Mouse (Mus musculus): ENCODE measurements around the gene Gm11627.

The Gm11627 gene

DNA sequence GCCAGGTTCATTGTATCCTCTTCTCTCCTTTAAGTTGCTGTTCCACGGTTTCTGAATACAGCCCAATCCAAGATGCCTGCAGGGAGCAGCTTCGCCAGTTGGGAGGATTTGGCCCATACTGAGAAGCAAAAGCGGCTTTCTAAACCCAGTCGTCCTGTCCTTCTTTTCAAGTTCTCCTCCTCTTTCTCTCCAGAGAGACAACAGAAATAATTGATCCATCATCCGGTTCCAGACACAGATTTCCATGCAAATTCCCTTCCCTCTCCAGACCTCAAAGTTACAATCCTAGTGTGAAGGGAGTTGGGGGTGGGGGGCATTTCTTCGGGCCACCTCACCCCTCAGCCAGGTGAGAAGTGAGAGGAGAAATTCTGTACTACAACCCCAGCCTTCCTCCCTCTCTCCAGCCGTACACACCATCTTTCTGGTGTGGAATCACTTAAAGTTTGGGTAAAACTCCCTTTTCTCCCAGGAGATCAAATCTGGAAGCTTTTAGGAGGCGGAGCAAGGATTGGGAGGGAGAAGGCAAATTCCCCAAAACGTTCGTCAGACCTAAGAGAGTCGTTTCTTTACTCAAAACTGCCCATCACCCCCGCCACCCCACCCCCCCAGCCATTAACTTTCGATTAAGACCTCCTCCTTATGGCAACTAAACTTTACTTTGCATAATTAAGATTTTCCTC lies 23.7 kb upstream of the Gm11627 start:
- in situ Hi-C loops (cut with MboI, MseI): no loop called here

DNA sequence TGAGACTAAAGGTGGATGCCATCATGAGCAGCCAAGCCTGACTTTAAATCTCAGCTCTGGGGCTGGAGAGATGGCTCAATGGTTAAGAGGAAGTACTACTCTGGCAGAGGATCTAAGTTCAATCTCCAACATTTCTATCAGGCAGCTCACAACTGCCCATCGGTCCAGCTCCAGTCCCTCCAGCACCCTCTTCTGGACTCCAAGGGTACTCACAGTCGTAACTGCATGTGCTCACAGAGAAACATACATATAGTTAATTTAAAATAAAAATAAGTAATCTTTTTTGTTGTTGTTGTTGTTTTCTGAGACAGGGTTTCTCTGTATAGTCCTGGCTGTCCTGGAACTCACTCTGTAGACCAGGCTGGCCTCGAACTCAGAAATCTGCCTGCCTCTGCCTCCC lies 20.7 kb upstream of the Gm11627 start:
- in situ Hi-C loops (cut with MboI, MseI): no loop called here

DNA sequence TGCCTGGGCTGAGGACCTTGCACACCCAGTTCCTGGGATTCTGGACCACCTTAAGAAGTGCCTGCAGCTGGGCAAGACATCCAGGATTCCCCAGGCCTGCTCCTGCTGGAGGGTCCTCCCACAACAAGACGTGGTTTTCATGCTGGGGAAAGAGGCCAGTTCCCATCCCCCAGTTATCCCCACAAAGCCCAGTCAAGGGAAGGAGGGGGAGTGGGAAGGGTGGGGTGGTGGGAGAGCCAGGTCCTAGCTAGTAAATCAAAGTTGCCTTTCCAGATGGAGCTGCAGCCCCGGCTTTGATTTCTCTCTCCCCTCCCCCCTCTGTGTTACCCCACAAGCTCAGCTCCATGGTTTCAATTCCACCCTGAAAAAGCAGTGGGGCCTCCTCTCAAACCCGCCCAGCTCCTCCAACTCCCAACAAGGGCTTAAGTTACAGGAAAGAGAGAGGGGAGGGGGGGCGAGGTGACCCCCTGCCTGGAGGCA lies 16.1 kb upstream of the Gm11627 start:
- in situ Hi-C loops (cut with MboI, MseI): no loop called here

DNA sequence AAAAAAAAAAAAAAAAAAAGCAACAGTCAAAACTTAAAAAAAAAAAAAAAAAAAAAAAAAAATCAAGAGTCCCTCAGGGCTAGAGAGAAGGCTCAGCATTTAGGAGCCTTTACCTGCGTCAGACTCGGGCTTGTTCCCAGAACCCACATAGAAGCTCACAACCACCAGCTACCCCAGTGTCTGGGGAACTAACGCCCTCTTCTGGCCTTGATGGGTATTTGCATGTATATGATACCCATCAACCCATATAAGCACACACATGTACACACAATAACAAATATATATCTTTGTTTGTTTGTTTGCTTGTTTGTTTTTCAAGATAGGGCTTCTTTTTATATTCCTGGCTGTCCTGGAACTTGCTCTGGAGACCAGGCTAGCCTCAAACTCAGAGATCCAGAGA lies 8.3 kb upstream of the Gm11627 start:
- in situ Hi-C loops (cut with MboI, MseI): no loop called here

DNA sequence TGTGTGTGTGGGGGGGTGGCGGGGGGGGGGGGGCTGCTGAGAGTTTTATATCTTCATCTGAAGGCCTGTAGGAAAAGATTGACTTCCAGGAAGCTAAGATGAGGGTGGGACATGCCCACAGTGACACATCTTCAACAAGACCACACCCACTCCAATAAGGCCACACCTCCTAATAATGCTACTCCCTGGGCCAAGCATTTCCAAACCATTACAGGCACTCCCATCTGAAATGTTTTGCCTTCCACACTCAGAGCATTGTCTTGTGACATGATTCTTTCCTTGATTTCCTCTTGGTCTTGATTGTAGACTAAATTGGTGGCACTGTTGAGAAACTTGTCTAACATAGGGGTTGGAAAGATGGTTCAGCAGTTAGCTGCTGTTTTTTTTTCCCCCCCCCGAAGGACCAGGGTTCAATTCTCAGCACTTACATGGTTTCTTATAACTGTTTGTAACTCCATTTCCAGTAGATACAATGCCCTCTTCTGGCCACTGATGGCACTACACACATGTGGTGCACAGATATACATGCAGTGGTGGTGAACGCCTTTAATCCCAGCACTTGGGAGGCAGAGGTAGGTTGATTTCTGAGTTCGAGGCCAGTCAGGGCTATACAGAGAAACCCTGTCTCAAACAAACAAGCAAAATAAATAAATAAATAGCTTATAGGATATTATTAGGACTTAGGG lies 7.3 kb upstream of the Gm11627 start:
- in situ Hi-C loops (cut with MboI, MseI): no loop called here

DNA sequence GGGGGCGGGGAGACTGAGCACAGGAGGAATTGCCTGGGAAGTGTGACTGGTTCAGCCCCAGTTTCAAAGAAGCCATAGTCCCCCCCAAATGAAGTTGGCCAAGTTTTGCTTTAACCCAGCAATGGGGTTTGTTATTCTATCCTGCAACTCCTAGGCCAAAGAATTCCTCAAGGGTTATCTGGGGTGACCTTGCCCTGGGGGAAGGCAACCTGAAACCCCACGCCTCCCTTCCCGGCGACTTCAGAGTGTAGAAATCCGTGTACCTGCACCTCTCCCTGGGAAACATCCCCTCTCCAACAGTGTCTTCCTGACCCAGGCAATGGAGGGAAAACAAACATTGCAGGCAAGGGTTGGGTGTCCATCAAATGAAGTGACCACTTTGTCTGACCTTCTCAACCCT lies 3.5 kb upstream of the Gm11627 start:
- in situ Hi-C loops (cut with MboI, MseI): no loop called here

DNA sequence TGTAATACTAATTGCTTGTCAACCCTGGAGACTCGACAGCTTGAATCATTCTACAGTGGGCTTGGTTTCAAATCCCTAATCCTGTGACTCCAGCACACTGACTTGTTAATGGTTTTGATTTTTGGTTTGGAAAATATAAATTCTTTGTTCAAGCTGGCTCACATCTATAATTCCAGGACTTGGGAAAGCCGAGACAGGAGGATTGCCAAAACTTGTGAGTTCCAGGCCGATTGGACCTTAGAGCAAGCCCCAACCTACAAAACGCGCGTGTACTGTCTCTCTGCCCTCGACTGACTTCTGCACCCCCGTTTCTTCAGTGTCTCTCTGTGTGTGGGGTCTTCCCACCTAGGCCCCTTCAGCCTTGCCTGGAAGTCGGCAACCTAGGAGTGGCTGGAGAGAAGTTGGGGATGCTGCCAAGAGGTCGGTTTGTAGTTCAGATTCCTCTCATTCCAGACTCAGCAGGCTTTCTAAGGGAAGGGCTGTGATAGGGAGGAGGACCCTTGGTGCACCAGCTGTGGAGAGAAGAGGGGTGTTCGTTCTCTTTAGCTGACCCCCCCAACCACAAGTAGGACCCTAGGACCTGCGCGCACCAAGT lies 2.9 kb upstream of the Gm11627 start:
- in situ Hi-C loops (cut with MboI, MseI): no loop called here

DNA sequence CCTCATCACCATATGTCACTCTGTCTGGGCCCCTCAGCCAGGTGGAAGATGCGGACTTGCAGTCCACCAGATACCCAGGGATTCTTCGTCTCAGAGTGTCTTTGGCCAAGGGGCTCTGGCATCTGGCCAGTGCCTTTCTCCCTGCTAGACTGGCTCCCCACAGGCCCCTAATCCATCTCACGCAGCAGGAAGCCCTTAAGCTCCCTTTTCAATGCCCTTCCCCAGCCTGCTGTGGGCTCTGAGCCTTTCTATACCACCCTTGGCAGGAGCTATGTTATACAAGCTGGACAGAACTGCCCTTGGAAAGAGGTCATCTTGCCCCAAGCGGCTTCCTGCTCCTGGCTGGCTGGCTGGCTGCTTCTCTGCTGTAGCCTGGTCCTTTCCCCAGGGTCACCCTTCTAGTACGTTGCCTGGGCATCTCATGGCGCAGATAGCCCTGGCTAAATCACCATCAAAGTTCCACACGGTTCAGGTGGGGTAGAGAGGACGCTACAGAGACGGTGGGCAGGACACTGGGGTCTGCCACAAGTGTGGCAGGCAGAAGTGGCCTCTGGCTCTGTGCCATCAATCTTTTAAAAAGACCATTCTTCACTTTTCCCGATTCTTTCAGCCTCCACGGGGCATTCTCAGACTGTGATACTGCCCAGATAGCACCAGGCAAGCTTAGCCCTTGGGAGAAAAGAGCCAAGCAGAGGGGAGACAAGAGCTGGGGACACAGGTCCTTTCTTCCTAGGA lies 2.2 kb upstream of the Gm11627 start:
- in situ Hi-C loops (cut with MboI, MseI): no loop called here

DNA sequence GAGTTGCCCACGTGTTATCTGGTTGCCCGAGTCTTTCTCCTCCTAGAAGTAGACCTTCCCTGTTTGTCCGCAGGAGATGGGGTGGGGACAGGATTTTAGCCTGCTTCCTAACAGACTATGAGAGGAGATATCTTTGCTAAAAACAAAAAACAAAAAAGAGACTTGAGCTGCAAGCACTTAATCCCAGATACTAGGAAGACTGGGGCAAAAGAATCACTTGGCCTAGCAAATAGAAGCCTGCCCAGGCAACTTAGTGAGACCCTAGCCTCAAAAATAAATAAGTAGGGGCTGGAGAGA lies 721 bp upstream of the Gm11627 start:
- in situ Hi-C loops (cut with MboI, MseI): no loop called here

DNA sequence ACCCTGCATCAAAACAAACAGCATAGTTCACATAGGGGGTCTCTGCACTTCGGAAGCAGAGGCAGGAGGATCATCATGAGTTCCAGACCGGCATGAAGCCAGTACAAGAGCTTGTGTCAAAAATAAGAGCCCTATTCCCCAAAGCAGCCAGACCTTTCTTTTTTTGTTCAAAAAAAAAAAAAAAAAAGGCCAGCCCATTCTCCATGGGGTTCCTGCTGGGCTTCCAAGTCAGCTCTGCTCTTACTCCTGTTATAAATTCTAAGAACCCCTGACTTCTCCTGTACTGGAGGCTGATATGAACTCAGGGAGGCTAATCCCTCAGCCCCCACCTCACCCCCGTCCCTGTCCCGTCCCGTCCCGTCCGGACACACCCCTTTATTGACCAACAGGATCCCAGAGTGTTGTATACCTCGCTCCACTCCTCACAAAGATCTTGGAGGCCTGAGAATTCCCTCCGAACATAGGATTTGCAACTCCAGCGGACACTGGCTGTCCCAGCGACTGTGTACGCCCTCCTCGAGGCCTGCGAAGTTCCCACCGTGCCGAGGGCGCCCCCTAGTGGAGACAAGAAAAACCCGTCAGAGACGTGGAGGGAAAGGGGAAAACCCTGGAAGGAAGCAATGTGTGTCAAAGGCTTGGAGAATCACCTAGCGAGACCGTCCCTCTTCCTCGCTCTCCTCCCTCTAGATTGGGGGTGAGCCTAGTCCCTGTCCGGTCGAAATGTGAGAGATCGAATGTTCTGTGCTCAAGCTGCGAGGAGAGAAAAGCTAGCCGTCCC lies 731 bp downstream of the Gm11627 start:
- in situ Hi-C loops (cut with MboI, MseI): no loop called here

DNA sequence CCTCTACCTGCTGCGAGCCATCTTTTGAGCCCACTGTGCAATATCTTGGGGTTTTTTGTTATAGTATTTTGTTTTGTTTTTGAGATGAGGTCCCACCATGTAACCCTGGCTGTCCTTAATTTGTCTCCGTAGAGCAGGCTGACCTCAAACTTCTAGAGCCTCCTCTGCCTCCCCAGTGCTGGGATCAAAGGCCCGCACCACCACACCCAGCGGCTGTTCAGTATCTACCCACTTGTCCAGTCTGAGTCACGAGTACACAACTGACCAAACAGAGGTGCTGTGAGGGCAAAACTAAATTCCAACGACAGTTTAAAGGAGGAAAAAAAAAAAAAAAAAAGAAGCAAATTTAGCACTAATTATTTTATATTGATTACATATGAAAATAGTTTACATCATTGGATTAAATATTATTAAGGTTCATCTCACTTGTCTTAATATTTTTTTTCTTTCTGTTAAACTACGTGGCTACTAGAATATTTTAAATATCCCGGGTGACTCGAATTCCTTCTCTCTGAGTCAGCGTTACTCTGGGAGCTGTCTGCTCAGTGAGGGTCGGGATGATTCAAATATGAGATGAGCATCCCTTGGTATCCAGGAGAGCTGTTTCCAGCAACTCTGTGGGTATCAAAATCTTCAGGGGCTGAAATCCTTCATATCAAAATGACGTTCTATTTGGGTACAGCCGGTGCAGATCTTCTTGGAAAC lies 3.1 kb downstream of the Gm11627 start:
- in situ Hi-C loops (cut with MboI, MseI): no loop called here

DNA sequence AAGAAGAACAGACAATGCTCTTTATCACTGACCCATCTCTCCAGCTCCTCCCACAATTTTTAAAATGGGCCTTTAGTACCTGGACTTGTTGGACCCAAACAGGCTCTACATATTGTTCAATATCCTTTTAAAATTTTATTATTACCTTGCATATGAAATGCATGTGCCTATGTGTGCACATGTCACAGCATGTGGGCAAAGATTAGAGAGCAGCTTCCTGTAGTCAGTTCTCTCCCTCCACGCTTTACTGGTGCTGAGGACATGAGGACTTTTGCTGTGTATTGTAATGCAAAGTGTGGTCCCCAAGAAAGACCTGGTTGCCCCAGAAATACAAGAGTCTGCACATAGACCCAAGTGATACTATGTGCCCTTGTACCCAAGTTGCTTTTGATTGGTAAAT lies 4.2 kb downstream of the Gm11627 start:
- in situ Hi-C loops (cut with MboI, MseI): no loop called here

DNA sequence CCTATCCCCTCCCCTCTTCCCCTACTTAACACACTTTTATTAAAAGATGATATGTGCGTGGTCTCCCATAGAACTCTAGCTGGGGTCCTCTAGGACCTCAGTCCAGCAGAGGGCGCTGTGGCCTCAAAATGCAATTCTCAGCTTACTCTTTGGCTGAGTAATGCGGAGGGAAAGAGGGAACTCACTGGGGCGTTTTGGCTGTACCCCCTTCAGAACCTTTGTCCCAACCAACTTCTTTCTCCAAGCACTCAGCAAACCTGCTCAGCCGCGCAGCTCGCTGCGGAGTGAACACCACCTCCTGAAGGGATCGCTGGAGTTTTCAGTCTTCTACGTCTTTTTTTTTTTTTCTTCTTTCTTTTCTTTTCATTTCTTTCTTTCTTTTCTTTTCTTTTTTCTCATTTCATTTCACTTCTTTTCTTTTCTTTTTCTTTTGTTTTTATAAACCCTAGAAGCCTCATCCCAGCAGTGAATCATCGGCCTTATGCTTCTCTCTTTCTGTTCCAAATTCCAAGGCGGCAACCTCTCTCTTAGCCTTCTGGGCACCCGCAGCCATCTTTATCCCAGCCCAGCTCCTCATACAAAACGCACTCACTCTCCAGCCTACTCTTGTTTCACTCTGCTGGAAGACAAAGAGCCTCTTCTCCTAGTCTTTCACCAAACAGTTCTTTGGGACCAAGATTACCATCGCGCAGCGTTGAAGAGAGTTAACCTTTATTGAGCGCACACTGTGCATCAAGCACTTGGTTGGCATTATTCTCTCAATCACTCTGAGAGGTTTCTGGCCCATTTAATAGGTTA lies 6.2 kb downstream of the Gm11627 start:
- in situ Hi-C loops (cut with MboI, MseI): no loop called here

DNA sequence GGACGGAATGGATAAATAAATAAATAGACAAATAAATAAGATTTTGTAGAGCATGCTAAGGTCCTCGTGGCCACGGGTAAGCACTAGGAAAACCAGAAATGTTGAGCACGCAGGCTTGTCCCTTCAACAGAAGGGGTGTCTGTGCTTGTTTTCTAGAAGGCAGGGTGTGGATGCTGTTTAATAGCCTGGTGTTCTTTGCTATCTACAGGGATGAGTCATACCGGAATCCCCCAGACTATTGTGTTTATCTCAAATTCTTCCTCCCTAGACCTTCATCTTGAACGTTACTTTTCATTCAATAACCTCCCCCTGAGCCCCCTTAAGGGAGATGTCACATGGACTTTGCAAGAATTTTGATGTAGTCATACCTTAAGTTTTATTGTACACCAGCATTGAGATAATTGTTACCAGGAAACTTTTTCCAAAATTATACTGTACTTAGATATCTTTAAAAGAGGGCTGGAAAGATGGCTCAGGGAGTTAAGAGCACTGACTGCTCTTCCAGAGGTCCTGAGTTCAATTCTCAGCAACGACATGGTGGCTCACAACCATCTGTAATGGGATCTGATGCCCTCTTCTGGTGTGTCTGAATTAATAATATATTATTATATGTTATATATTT lies 10.4 kb downstream of the Gm11627 start:
- in situ Hi-C loops (cut with MboI, MseI): no loop called here

DNA sequence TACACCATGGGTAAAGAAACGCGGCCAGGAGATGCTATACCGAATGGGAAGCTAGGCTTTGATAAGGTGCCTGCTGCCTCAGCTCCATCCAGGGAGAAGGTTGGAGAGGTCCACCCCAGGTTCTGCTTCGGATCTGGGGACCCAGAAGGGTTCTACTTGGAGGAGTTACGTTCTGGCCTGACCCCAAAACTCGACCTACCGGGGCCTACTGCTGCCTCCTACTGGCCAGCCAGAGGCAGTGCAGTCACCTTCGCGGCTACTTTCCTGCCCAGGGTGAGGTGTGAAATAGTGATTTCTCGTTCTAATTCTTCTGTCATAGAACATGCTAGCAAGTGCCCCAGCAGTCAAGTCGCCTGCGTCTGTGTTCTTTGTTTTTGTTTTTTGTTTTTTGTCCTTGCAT lies 11.1 kb downstream of the Gm11627 start:
- in situ Hi-C loops (cut with MboI, MseI): no loop called here

DNA sequence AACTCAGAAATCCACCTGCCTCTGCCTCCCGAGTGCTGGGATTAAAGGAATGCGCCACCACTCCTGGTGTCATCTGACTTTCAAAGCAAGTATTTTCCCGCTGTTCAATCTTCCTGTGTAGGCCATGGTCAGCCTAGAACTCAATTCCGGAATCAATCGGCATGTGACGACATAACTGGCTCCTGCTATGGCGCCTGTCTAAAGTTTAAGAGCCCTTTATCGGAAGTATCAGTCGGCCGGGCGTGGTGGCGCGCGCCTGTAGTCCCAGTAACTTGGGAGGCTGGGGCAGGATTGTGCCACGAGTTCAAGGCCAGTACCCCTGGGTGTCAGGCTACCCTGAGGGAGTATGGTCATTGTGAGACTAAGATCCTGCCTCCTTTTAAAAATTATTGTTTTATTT lies 11.5 kb downstream of the Gm11627 start:
- in situ Hi-C loops (cut with MboI, MseI): no loop called here

DNA sequence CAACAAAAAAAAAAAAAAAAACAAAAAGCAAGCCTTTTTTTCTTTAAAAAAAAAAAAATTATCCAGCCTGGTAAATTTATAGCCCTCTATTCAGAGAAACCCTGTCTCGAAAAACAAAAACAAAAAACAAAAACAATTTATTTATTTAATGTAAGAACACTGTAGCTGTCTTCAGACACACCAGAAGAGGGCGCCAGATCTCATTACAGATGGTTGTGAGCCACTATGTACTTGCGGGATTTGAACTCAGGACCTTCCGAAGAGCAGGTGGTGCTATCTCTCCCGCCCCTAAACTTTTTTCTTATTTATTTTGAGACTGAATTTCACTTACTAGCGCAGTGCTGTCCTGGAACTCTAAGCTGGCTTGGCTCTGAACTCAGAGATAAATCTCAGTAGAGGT lies 12.1 kb downstream of the Gm11627 start:
- in situ Hi-C loops (cut with MboI, MseI): no loop called here

DNA sequence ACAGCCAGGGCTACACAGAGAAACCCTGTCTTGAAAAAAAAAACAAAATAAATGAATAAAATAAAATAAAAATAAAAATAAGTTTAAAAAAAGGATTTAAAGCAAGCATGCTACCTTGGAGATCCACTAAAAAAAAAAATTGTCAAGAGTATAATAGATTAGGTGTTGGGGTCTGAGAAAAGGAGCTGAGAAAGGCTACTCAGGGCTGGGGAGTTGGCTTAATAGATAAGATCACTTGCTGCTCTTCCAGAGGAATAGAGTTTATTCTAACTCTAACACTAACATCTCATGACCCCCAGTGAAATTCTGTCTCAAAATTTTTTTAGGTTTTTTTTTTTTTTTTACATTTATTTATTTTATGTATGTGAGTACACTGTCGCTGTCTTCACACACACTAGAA lies 13.0 kb downstream of the Gm11627 start:
- in situ Hi-C loops (cut with MboI, MseI): no loop called here

DNA sequence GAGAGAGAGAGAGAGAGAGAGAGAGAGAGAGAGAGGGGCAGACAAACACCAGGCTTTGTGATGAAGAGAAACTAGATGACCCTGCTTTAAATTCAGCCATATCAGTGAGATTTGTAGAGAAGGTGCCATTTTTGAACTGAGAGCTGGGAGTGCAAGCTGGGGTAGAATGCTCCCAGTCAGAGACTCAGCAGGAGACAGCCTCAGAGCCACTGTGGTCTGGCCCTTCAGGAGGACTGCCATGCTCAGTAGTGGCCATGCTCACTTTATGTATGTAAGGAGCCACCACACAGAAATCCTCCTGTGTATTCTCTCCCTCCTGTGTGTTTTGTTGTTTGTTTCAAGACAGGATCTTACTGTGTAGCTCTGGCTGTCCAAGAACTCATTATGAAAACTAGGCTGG lies 13.5 kb downstream of the Gm11627 start:
- in situ Hi-C loops (cut with MboI, MseI): no loop called here
